In genomic region chr10:68495246-68495645, GRCm38 (mm10) we compare ENCODE assay signal across 22 mouse cellular contexts. TPM values are rescaled to one million over a fixed set of nuclear protein-coding genes. Genes with fewer than 3 reads are reported as not detected.
"Had no signal": no experiment of that assay in that cellular context is flagged by ENCODE, and none has a peak within 500 bp of the region (broad histone marks: within the 10 kb centered on the region; RNA-seq: fewer than 3 reads in every experiment).

No protein-coding gene starts in this region.

- ATAC-seq: midbrain, embryonic 16.5 days had no signal

- H3K9me3 ChIP-seq: midbrain, embryonic 10.5 days; midbrain, embryonic 12.5 days; neural tube, embryonic 13.5 days; neural tube, embryonic 15.5 days; stomach, embryonic 15.5 days had no signal

- H3K4me3 ChIP-seq: midbrain, embryonic 10.5 days; midbrain, embryonic 12.5 days; myocyte; neural tube, embryonic 13.5 days; neural tube, embryonic 15.5 days; stomach, embryonic 15.5 days had no signal

- H3K4me1 ChIP-seq: midbrain, embryonic 10.5 days; midbrain, embryonic 12.5 days; neural tube, embryonic 13.5 days; neural tube, embryonic 15.5 days had no signal

- H3K27me3 ChIP-seq: midbrain, embryonic 12.5 days; neural tube, embryonic 13.5 days; neural tube, embryonic 15.5 days; stomach, embryonic 15.5 days had no signal

- H3K4me2 ChIP-seq: lung, embryonic 14.5 days; midbrain, embryonic 12.5 days; neural tube, embryonic 13.5 days; neural tube, embryonic 15.5 days; stomach, embryonic 15.5 days had no signal

- H3K36me3 ChIP-seq: midbrain, embryonic 10.5 days; midbrain, embryonic 12.5 days; neural tube, embryonic 13.5 days; neural tube, embryonic 15.5 days; stomach, embryonic 15.5 days had no signal

- H3K27ac ChIP-seq: midbrain, embryonic 10.5 days; midbrain, embryonic 12.5 days; neural tube, embryonic 13.5 days; neural tube, embryonic 15.5 days; stomach, embryonic 15.5 days; stomach, postnatal 0 days had no signal

- DNase-seq: lung, embryonic 14.5 days; lung, postnatal 10 days; lung, postnatal 4 days; midbrain, embryonic 14.5 days; retina, postnatal 1 day; right cerebral cortex, adult 18-20 months; right cerebral cortex, postnatal 25 days; right cerebral cortex, postnatal 4 days; spleen, adult 18-20 months; thymus, adult 2 months; thymus, postnatal 25 days; thymus, postnatal 4 days had no signal

- H3K9ac ChIP-seq: lung, embryonic 14.5 days; midbrain, embryonic 12.5 days; neural tube, embryonic 13.5 days; neural tube, embryonic 15.5 days; stomach, embryonic 15.5 days had no signal

RNA-seq across cellular contexts. Expression of gene Cabcoco1, which starts 46.5 kb away (rescaled TPM):
- polyA plus RNA-seq: midbrain, embryonic 10.5 days; myocyte; neural tube, embryonic 11.5 days; small intestine, adult 2 months had no signal
